Mouse (Mus musculus): ENCODE measurements around the gene Mta3. TPM values are rescaled to one million over a fixed set of nuclear protein-coding genes. Genes with fewer than 3 reads are reported as not detected.
A peak's percentile ranks its signal among the peaks of the same experiment; 100 is the strongest.

The Mta3 gene
- polyA plus RNA-seq, 1 experiment from 2014 or later = 34.3 TPM

GRCm38 (mm10) chr17:83767064-83767463 lies 61.1 kb downstream of the Mta3 start:
- no peak overlapping the region for H3K27ac ChIP-seq
- H3K27me3 ChIP-seq (ENCODE audit: control insufficient read depth, insufficient read depth, low read length) = no peaks in the 10 kb centered on the region
- WGBS = 97% methylated on average over 7 of the region's 7 CpGs
- H3K36me3 ChIP-seq (replicated peaks; ENCODE audit: control insufficient read depth, insufficient read depth) = peaks cover 18% of the 10 kb centered on the region
- H3K9ac ChIP-seq = no peak overlapping the region
- H3K4me3 ChIP-seq (replicated peaks; ENCODE audit: low read length) = no peak overlapping the region
- no peak for DNase-seq (ENCODE audit: low spot score)
- H3K9me3 ChIP-seq (ENCODE audit: control insufficient read depth, low read length) = no peaks in the 10 kb centered on the region
- H3K4me1 ChIP-seq (replicated peaks; ENCODE audit: control insufficient read depth, insufficient read depth, low read length) = no peaks in the 10 kb centered on the region
- H3K4me2 ChIP-seq (replicated peaks) = no peak overlapping the region
- ATAC-seq (ENCODE audit: low FRiP score) = no peak

DNA sequence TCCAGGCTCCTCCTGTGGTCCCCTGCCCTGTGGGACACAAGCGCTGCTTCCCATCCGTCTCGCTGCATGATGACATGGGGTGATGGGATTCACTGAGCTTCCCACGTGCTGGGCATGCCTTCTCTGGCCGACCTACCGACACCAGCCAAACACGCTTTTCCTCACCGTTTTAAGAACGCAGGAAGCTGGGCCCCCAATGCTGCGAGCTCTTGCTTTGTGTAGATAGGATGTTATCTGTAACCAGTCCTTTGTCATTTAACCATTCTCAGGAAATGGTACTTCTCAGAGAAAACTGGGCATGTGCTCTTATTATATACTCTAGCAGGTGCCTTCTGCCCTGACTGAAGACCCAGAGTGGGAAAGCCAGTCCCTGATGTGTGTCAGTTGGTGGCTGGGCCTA lies 62.3 kb downstream of the Mta3 start:
- Histone ChIP-seq H3K9ac (no peak overlapping the region), H3K4me1 (replicated peaks; ENCODE audit: control insufficient read depth, insufficient read depth, low read length) (peaks cover 7% of the 10 kb centered on the region), H3K27me3 (ENCODE audit: control insufficient read depth, insufficient read depth, low read length) (no peaks in the 10 kb centered on the region), H3K36me3 (replicated peaks; ENCODE audit: control insufficient read depth, insufficient read depth) (peaks cover 18% of the 10 kb centered on the region), H3K4me3 (replicated peaks; ENCODE audit: low read length) (no peak overlapping the region), H3K4me2 (replicated peaks) (no peak overlapping the region), H3K27ac (no peak overlapping the region), H3K9me3 (ENCODE audit: control insufficient read depth, low read length) (no peaks in the 10 kb centered on the region)
- no peak for ATAC-seq (ENCODE audit: low FRiP score)
- WGBS = 87% methylated on average over 10 of the region's 10 CpGs
- no peak for DNase-seq (ENCODE audit: low spot score)

- no peak overlapping the region for H3K9ac ChIP-seq
- H3K4me1 ChIP-seq (replicated peaks; ENCODE audit: control insufficient read depth, insufficient read depth, low read length) = peaks cover 7% of the 10 kb centered on the region
- no peaks in the 10 kb centered on the region for H3K9me3 ChIP-seq (ENCODE audit: control insufficient read depth, low read length)
- DNase-seq (ENCODE audit: low spot score) (no peak), ATAC-seq (ENCODE audit: low FRiP score) (no peak)
- peaks cover 9% of the 10 kb centered on the region for H3K36me3 ChIP-seq (replicated peaks; ENCODE audit: control insufficient read depth, insufficient read depth)
- no peak overlapping the region for H3K27ac ChIP-seq
- H3K4me3 ChIP-seq (replicated peaks; ENCODE audit: low read length) = no peak overlapping the region
- no peaks in the 10 kb centered on the region for H3K27me3 ChIP-seq (ENCODE audit: control insufficient read depth, insufficient read depth, low read length)
- WGBS = 82% methylated on average over 6 of the region's 6 CpGs
- H3K4me2 ChIP-seq (replicated peaks) = no peak overlapping the region
Observed at GRCm38 (mm10) chr17:83770371-83770770, 64.4 kb downstream of the Mta3 start.

- H3K36me3 ChIP-seq (replicated peaks; ENCODE audit: control insufficient read depth, insufficient read depth) = peaks cover 9% of the 10 kb centered on the region
- ATAC-seq (ENCODE audit: low FRiP score) = no peak
Observed at GRCm38 (mm10) chr17:83770931-83771330, 65.0 kb downstream of the Mta3 start.

GRCm38 (mm10) chr17:83772110-83772509 lies 66.1 kb downstream of the Mta3 start:
- Histone ChIP-seq H3K4me2 (replicated peaks) (no peak overlapping the region), H3K36me3 (replicated peaks; ENCODE audit: control insufficient read depth, insufficient read depth) (peaks cover 7% of the 10 kb centered on the region), H3K9me3 (ENCODE audit: control insufficient read depth, low read length) (no peaks in the 10 kb centered on the region), H3K27ac (no peak overlapping the region), H3K4me3 (replicated peaks; ENCODE audit: low read length) (no peak overlapping the region), H3K9ac (no peak overlapping the region), H3K4me1 (replicated peaks; ENCODE audit: control insufficient read depth, insufficient read depth, low read length) (peaks cover 7% of the 10 kb centered on the region), H3K27me3 (ENCODE audit: control insufficient read depth, insufficient read depth, low read length) (no peaks in the 10 kb centered on the region)
- no peak for ATAC-seq (ENCODE audit: low FRiP score)
- no peak for DNase-seq (ENCODE audit: low spot score)
- 93% methylated on average over 9 of the region's 9 CpGs for WGBS

More at GRCm38 (mm10) chr17:83770931-83771330, 65.0 kb downstream of the Mta3 start:
- Histone ChIP-seq H3K9me3 (ENCODE audit: control insufficient read depth, low read length) (no peaks in the 10 kb centered on the region), H3K27ac (no peak overlapping the region), H3K27me3 (ENCODE audit: control insufficient read depth, insufficient read depth, low read length) (no peaks in the 10 kb centered on the region), H3K4me1 (replicated peaks; ENCODE audit: control insufficient read depth, insufficient read depth, low read length) (peaks cover 7% of the 10 kb centered on the region), H3K4me3 (replicated peaks; ENCODE audit: low read length) (no peak overlapping the region), H3K9ac (no peak overlapping the region), H3K4me2 (replicated peaks) (no peak overlapping the region)
- 92% methylated on average over 7 of the region's 7 CpGs for WGBS
- DNase-seq (ENCODE audit: low spot score) = no peak

- Histone ChIP-seq H3K27ac (no peak overlapping the region), H3K9ac (no peak overlapping the region), H3K4me1 (replicated peaks; ENCODE audit: control insufficient read depth, insufficient read depth, low read length) (peaks cover 7% of the 10 kb centered on the region), H3K9me3 (ENCODE audit: control insufficient read depth, low read length) (no peaks in the 10 kb centered on the region), H3K27me3 (ENCODE audit: control insufficient read depth, insufficient read depth, low read length) (no peaks in the 10 kb centered on the region), H3K4me2 (replicated peaks) (no peak overlapping the region), H3K36me3 (replicated peaks; ENCODE audit: control insufficient read depth, insufficient read depth) (peaks cover under 1% of the 10 kb centered on the region; the same call in 1 of the 2 replicates), H3K4me3 (replicated peaks; ENCODE audit: low read length) (no peak overlapping the region)
- DNase-seq (ENCODE audit: low spot score) (no peak), ATAC-seq (ENCODE audit: low FRiP score) (peak; percentile 77; the same call in 1 of the 2 replicates)
- 31% methylated on average over 8 of the region's 8 CpGs for WGBS
Observed at GRCm38 (mm10) chr17:83772711-83773110, 66.7 kb downstream of the Mta3 start.

DNA sequence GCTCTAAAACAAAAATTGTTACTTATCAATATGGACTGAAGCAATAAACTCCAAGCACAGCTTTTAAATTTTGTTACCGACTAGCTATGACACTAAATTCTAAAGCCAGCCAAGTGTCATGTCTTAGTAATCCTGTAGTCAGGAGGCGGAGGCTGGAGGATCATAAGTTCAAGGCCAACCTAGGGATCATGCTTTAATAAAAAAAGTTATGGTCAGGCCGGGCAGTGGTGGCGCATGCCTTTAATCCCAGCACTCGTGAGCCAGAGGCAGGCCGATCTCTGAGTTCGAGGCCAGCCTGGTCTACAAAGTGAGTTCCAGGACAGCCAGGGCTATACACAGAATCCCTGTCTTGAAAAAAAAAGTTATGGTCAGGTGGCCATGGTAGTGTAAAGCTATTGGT lies 71.0 kb downstream of the Mta3 start:
- no peak overlapping the region for H3K4me3 ChIP-seq (replicated peaks; ENCODE audit: low read length)
- H3K9ac ChIP-seq = no peak overlapping the region
- no peaks in the 10 kb centered on the region for H3K9me3 ChIP-seq (ENCODE audit: control insufficient read depth, low read length)
- H3K4me1 ChIP-seq (replicated peaks; ENCODE audit: control insufficient read depth, insufficient read depth, low read length) = peaks cover 7% of the 10 kb centered on the region
- no peak for DNase-seq (ENCODE audit: low spot score)
- no peak overlapping the region for H3K27ac ChIP-seq
- no peaks in the 10 kb centered on the region for H3K36me3 ChIP-seq (replicated peaks; ENCODE audit: control insufficient read depth, insufficient read depth)
- no peaks in the 10 kb centered on the region for H3K27me3 ChIP-seq (ENCODE audit: control insufficient read depth, insufficient read depth, low read length)
- H3K4me2 ChIP-seq (replicated peaks) = no peak overlapping the region
- 98% methylated on average over 7 of the region's 7 CpGs for WGBS
- ATAC-seq (ENCODE audit: low FRiP score) = no peak

- H3K9me3 ChIP-seq (ENCODE audit: control insufficient read depth, low read length) = no peaks in the 10 kb centered on the region
- WGBS = 81% methylated on average over 9 of the region's 9 CpGs
Observed at GRCm38 (mm10) chr17:83777462-83778051, 71.6 kb downstream of the Mta3 start.

DNA sequence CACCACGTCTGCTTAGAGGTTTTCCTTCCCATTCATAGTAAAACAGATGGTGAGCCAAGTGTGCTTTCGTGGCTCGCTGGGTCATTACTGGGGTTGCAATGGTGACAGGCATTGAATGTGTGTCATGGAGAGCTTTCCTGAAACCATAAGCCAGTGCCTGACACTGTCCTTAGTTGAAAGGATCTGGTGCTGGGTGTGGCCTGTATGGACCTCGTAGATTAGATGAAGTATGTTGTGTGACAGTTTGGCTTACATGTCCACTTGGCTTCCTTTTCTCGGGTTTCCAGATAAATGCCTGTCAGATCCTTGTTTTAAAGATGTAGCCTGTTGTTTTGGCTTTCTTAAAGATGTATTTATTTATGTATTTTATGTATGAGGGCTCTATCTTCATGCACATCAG lies 74.3 kb downstream of the Mta3 start:
- Histone ChIP-seq H3K27me3 (ENCODE audit: control insufficient read depth, insufficient read depth, low read length) (no peaks in the 10 kb centered on the region), H3K27ac (no peak overlapping the region), H3K4me2 (replicated peaks) (no peak overlapping the region), H3K9ac (no peak overlapping the region), H3K9me3 (ENCODE audit: control insufficient read depth, low read length) (no peaks in the 10 kb centered on the region), H3K4me1 (replicated peaks; ENCODE audit: control insufficient read depth, insufficient read depth, low read length) (no peaks in the 10 kb centered on the region; the same call in 1 of the 2 replicates), H3K36me3 (replicated peaks; ENCODE audit: control insufficient read depth, insufficient read depth) (no peaks in the 10 kb centered on the region), H3K4me3 (replicated peaks; ENCODE audit: low read length) (no peak overlapping the region)
- no peak for DNase-seq (ENCODE audit: low spot score)
- no peak for ATAC-seq (ENCODE audit: low FRiP score)
- 82% methylated on average over 5 of the region's 5 CpGs for WGBS

More at GRCm38 (mm10) chr17:83777462-83778051, 71.6 kb downstream of the Mta3 start:
- no peak overlapping the region for H3K27ac ChIP-seq
- H3K27me3 ChIP-seq (ENCODE audit: control insufficient read depth, insufficient read depth, low read length) = no peaks in the 10 kb centered on the region
- peaks cover 6% of the 10 kb centered on the region for H3K4me1 ChIP-seq (replicated peaks; ENCODE audit: control insufficient read depth, insufficient read depth, low read length)
- H3K36me3 ChIP-seq (replicated peaks; ENCODE audit: control insufficient read depth, insufficient read depth) = no peaks in the 10 kb centered on the region
- ATAC-seq (ENCODE audit: low FRiP score) (no peak), DNase-seq (ENCODE audit: low spot score) (no peak)
- H3K9ac ChIP-seq = no peak overlapping the region
- H3K4me3 ChIP-seq (replicated peaks; ENCODE audit: low read length) = no peak overlapping the region
- no peak overlapping the region for H3K4me2 ChIP-seq (replicated peaks)

DNA sequence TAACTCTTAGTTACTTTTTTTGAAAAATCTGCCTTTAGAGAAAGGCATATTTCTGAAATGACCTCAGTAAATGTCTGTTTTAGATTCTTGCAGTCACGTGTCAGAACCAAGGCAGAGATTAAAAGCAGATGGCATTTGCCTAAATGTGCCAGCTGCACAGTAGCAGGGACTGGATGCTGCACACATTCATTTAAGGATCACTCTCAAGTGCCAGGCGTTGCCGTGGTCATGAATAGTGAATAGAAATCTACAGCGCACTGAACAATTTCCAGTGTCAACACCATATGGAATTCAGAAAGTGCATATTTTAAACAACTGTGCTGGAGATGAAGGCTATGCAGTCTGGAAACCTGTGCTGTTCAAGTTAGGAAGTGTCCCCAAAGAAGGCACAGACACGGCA lies 76.8 kb downstream of the Mta3 start:
- ATAC-seq (ENCODE audit: low FRiP score) = 0 out of 2 replicates have a peak, but pooled peaks have one; percentile 40

More for the DNA sequence above, 76.8 kb downstream of the Mta3 start:
- Histone ChIP-seq H3K27ac (no peak overlapping the region), H3K9ac (no peak overlapping the region), H3K9me3 (ENCODE audit: control insufficient read depth, low read length) (no peaks in the 10 kb centered on the region), H3K27me3 (ENCODE audit: control insufficient read depth, insufficient read depth, low read length) (no peaks in the 10 kb centered on the region), H3K4me1 (replicated peaks; ENCODE audit: control insufficient read depth, insufficient read depth, low read length) (no peaks in the 10 kb centered on the region; the same call in 1 of the 2 replicates), H3K36me3 (replicated peaks; ENCODE audit: control insufficient read depth, insufficient read depth) (no peaks in the 10 kb centered on the region), H3K4me2 (replicated peaks) (no peak overlapping the region), H3K4me3 (replicated peaks; ENCODE audit: low read length) (no peak overlapping the region)
- DNase-seq (ENCODE audit: low spot score) = no peak
- 55% methylated on average over 5 of the region's 5 CpGs for WGBS

Measured in hindbrain, embryonic 14.5 days (tissue).